Mouse (Mus musculus) layer of hippocampus, adult 9-11 months (tissue): ENCODE data around the gene Lcn12.
A peak's percentile ranks its signal among the peaks of the same experiment; 100 is the strongest.

ENCODE experiments used
- DNase-seq: peaks from one replicate; pipeline ENCODE4 v3.0.0; 2022

Gene Lcn12

GRCm38 (mm10) chr2:25496462-25496861 lies 2.8 kb upstream of the Lcn12 start:
- peak; percentile 44 for DNase-seq

GRCm38 (mm10) chr2:25492988-25493387 lies 723 bp downstream of the Lcn12 start:
- no peak for DNase-seq

GRCm38 (mm10) chr2:25488671-25489068 lies 5.0 kb downstream of the Lcn12 start:
- DNase-seq = no peak

- no peak for DNase-seq
These were observed 5.6 kb downstream of the Lcn12 start for GRCm38 (mm10) chr2:25487965-25488670.

GRCm38 (mm10) chr2:25484901-25485647 lies 8.6 kb downstream of the Lcn12 start:
- DNase-seq = no peak

GRCm38 (mm10) chr2:25482969-25483368 lies 10.7 kb downstream of the Lcn12 start:
- DNase-seq = no peak

GRCm38 (mm10) chr2:25480541-25480940 lies 13.2 kb downstream of the Lcn12 start:
- DNase-seq = no peak

GRCm38 (mm10) chr2:25479551-25480311 lies 14.0 kb downstream of the Lcn12 start:
- DNase-seq = no peak

GRCm38 (mm10) chr2:25477967-25478675 lies 15.6 kb downstream of the Lcn12 start:
- DNase-seq = peak; percentile 79

GRCm38 (mm10) chr2:25477541-25477940 lies 16.2 kb downstream of the Lcn12 start:
- no peak for DNase-seq

- DNase-seq = no peak
These were observed 21.2 kb downstream of the Lcn12 start for GRCm38 (mm10) chr2:25472550-25472949.

- DNase-seq = no peak
These were observed 23.7 kb downstream of the Lcn12 start, which contains the start of gene Ptgds for GRCm38 (mm10) chr2:25469969-25470368. TSS of gene Ptgds (minus strand) at chr2:25470046.

- peak; percentile 81 for DNase-seq
These were observed 24.5 kb downstream of the Lcn12 start for GRCm38 (mm10) chr2:25468962-25469915.

- no peak for DNase-seq
These were observed 26.0 kb downstream of the Lcn12 start for GRCm38 (mm10) chr2:25467606-25468303.

GRCm38 (mm10) chr2:25465816-25466635 lies 27.7 kb downstream of the Lcn12 start:
- DNase-seq = no peak

- DNase-seq = no peak
These were observed 28.5 kb downstream of the Lcn12 start for GRCm38 (mm10) chr2:25465256-25465655.

- DNase-seq = no peak
These were observed 30.1 kb downstream of the Lcn12 start for GRCm38 (mm10) chr2:25463630-25464029.

- no peak for DNase-seq
These were observed 32.3 kb downstream of the Lcn12 start for GRCm38 (mm10) chr2:25461407-25461806.

- DNase-seq = peak; percentile 96
These were observed 33.0 kb downstream of the Lcn12 start, which contains the start of gene Paxx for GRCm38 (mm10) chr2:25460551-25461309. TSS of gene Paxx (minus strand) at chr2:25461094.
